Mouse (Mus musculus) gastrocnemius, postnatal 14 days (tissue): ENCODE measurements around the gene Sel1l. TPM values are rescaled to one million over a fixed set of nuclear protein-coding genes. Genes with fewer than 3 reads are reported as not detected.

Experiments used
- DNase-seq: peaks from one replicate; pipeline ENCODE4 v3.0.0; 2021; ENCODE audit warnings: mixed read lengths
- intact Hi-C: fragments of 180-260 bp; cut with DNase I; formaldehyde crosslinking; loops from one replicate; pipeline ENCODE4 v1.15.1; 2025; ENCODE audit warnings: low total_unique reads
- long read RNA-seq, 2 experiments: library from polyadenylated mRNA; stranded (forward); transcript quantifications; one replicate each; pipeline ENCODE4 v2.0.0; 2021
- total RNA-seq, 2 experiments: library from RNA; stranded (reverse); gene quantifications; 2 replicates each; pipeline ENCODE4 v1.2.3; 2021

Sel1l gene
- total RNA-seq = 10 to 100 TPM; 37.4 to 37.6 TPM
- long read RNA-seq, experiment 1, full-length matches to known transcripts = 20 of 24 reads
- long read RNA-seq, experiment 1, partial matches to known transcripts = 1 of 24 reads
- long read RNA-seq, experiment 1, other reads (novel, unspliced or antisense) = 3 of 24 reads
- long read RNA-seq, experiment 2, full-length matches to known transcripts = 28 of 36 reads
- long read RNA-seq, experiment 2, partial matches to known transcripts = 3 of 36 reads
- long read RNA-seq, experiment 2, other reads (novel, unspliced or antisense) = 5 of 36 reads

DNA sequence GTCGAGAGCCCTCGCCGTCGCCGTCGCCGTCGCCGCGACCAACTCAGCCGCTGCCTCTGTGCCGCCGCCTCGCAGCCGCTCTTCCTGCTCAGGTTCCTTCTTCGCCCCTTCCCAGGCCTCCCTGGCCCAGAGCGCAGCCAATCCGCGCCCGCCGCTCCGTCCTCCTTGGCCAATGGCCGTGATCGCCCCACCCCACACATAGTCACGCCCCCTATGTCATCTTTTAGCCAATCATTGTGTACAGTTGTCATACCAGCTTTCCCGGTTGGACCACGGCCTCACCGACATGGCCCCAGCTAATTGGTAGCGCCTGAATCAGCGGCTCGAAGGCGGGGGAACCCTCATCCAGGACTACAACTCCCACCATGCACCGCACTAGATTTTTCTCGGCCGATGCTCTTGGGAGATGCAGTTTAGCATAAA is at the start of gene Sel1l:
Gene Sel1l, minus strand, starts transcription at position 113 of the 423 bp plus-strand sequence.
- intact Hi-C loops = no loop called here
- DNase-seq = peak; percentile 97

DNA sequence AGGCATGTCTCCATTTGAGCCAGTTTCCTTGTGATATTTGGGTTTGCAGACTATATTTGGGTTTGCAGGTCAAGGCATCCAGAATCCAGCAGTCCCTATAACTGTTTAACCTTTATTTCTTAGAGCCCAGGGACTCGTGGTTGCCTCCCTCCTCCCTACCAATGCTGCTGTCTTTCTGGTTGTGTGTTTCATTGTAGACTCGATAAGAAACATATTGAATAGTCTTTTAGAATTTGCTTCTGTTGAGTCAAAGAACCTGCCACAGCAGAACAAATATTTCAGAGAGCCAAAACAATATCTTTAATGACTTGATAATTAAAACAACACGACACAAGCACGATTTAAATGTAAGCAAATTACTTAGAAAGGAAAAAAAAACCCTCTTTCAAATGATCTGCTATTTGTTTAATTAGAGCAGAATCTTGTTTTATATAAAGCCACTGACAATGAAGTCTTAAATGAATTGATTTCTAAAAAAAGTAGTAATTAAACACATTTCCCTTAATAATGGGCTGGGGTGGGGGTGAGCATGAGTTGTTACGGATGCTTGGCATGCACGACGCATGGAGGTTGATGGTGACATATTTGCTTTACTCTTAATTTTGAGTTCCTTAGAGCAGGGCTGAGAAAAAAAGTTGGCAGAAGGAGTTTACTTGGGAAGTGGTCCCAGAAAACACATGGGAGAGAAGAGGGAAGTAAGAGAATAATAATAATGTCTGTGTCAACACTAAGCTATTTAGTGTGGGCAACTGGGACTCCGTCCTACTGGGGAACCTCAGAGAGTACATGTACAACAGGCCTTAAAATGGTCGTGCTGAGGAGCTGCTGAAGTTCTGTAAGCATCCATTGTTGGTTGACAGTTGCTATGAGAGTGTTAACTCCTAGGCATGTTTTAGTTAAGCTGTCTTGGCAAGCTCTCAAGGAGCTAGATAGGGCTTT is 43.9 kb upstream of the Sel1l start:
- intact Hi-C loops = no loop called here
- DNase-seq = no peak

DNA sequence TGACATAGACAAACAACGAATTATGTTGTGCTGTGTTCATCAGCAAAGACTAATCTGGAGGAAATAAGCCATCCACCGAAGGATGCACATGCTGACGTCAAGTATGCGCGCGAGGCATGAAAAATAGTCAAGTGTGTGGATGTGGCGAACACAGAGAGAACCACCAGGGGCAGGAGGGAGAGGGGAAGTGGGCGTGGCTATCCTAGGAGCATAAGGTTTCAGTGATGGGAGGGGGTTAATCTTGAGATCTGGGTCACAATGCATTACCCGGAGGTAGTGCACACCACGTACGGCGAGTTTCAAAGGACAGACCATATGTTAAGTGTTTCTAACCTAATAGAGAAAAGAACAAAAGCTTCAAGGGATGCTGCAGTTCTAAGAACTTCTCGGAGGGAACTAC is 31.5 kb upstream of the Sel1l start:
- intact Hi-C loops = no loop called here
- DNase-seq = no peak

DNA sequence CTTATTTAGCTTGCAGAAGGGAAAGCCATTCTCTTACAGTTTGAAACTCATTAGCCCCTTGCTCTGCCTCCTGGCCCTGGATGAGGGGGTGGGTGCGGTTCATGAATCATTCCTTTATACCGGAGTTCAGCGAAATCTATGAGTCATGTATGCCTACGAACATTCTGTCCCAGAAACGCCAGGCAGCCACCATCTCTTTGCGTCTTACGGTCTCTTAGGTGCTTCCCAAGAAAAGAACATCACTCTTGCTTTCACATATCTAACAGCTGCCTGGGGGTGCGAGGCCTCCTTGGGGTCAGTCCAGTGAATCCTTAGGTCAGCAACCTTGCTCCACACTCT is 29.9 kb upstream of the Sel1l start:
- intact Hi-C loops = no loop called here
- no peak for DNase-seq

DNA sequence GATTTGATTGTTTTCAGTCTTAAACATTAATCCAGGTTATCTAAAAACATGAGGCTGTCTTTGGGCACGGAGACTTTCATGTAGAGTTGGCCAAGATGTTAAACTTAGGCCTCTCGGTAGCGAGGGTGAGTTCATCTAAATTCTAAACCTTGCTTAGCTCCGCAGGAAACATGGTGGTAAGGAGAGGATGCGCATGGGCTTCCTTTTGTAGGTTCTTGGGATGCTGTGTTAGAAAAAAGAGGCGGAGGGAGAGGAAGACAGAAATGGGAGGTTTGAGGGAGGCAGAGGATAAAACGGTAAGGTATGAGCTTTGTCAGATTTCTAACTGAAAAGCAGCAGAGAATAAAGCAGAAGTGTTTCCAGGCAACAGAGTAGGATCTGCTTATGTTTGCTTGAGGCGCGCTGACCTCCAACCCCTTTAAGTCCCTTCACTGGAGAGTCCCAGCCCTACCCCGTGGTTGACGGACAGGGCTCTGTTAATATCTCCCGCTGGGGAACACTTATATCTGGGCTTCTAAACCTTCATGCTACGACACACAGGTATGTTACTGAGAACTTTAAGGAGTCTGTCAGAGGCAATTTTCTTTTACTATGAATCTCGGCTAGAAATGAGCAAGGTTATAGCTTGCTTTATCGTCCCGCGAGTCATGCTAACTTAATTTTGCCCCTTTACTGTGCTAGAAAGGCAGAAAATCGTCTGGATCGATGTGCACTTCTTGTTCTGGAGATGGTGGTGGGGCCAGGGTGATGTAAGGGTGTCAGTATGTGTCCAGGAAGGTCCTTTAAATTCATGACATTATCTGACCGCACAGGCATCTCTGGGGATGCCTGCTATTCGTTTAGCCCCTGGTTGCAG is 29.3 kb upstream of the Sel1l start:
- DNase-seq = no peak
- intact Hi-C loops = no loop called here

DNA sequence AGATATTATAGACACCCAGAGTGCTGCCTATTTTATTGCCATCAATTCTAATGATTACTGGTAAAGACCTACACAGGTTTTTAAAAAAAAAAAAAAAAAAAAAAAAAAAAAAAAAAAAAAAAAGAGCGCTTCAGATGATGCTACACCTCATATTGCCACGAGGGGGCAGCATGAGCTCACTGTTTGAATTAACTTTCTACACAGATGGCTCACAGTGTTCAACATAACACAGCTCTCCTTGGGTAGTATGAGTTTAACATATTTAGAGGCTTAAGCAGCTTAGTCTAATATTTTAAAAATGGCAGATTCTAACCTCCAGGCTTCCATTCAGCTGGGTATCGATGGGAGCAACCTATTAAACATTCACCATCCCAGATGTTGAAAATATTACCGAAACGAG is 28.7 kb upstream of the Sel1l start:
- intact Hi-C loops = no loop called here
- DNase-seq = peak; percentile 24

DNA sequence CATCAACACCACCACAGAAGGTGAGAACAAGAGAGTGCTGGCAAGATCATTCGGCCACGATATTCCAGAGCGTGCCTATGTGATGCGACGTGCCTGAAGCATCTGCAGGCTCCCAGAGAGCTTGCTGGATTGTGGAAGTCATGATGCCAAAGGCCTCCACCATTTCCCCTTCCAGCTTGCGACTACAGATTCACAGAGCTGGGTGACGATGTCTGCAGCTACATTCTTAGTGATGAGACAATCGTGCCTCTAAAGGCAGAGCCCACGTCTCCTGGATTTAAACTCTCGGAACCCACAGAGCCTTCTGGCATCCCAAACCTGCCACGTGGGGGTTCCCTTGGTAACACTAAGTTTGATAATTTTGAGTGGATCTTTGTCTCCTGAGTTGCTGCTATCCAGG is 21.7 kb upstream of the Sel1l start:
- DNase-seq = no peak
- intact Hi-C loops = no loop called here

DNA sequence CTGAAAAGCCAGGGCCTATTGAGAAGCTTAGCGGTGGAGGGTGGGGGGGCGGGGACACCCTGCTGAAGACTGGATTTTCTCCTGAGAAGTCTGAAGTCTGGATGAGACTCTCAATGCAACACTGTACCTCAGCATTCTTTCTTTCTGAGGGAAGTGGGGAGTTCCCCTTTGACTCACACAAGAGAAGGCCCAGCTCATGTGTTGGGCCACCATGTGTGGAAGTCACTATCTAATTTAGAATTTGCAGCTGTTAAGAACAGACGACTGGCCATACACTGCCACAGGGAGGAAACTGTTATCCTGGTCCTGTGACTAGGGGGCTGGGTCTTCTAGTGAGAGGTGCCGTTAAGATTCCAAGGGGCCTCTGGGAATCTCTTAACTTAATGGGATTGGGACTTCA is 20.4 kb upstream of the Sel1l start:
- intact Hi-C loops = no loop called here
- no peak for DNase-seq

DNA sequence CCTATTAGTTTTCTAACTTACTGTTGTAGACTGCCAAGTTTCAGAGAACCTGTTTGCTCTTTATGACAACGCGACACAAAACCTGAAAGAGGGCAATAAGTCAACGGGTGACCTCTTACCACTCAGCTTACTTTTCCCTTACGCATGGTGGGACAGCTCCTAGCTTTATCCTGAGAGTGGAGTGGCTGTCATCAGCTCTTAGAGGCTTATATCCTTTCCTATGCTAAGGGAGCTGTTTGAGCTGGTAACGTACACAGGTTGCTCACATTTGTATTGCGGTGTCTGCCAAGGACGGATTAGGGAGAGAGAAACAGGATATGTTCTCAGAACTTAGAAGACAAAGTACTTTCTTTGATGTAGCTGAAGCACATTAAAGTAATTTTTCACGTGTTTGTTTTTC is 5.4 kb upstream of the Sel1l start:
- no peak for DNase-seq
- intact Hi-C loops = no loop called here

DNA sequence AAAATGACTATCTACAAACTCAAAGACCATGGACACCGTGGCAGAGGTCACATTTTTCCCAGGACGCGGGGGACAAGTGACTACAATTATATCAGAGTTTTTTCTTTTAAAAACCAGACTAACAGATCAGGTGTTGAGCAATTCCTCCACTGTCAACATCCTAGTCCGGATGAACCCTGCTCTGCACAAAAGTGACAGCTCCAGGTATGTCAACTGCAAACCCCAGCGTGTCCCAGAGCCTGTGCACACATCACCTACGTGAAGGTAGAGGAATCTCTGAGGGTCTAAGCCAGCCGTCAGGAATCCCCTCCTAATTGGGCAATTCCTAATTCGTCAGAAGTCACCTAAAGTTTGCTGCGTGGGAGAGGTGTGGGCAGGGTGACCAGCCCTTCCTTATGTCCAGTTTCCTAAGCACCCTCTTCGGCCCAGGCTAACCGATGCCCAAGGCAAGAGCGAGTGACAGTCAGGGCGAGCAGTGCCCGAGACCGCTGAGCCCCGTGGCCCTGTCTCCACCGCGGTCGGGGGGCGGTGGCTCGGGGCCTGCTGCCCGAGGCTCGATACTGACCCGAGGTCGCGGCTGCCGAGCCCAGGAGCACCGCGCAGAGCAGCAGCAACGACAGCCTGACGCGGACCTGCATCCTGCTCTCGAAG is 438 bp downstream of the Sel1l start:
- no peak for DNase-seq
- intact Hi-C loops = no loop called here

DNA sequence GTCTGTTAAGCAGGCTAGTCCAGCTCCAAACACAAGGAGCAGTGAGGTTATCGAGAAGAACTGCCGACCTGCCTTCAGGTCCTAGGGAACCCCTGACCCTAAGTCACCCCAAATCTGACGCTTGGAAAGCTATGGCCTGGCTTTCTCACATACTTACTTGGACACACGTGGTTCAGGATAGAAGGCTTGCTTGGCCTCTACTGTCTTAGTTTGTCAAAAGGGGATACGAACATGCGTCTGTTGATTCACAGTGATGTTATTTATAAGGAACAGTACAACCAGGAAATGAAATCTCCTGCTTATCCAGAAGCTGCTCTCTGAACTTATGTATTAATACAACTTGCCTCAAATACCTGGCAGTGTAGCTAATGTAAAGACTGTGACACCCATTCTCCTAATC is 2.9 kb downstream of the Sel1l start:
- DNase-seq = no peak
- intact Hi-C loops = no loop called here

DNA sequence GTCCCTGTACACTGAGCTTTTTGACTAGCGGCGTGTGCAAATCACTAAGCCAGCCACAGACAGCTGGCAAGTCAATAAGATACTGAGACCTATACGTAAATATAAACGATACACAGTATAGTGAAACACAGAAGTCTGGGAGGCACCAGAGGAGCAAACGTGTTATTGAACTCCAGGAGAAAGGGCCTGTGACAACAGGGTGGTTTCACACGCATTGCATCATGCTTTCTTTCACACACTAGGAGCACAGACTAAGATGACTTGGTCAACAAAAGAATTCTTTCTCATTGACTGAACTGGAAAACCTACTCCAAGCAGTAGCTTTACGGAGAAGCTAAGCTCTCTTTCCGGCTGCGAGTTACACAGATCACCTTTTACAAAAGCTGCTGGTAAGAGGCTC is 3.6 kb downstream of the Sel1l start:
- DNase-seq = no peak
- intact Hi-C loops = no loop called here

DNA sequence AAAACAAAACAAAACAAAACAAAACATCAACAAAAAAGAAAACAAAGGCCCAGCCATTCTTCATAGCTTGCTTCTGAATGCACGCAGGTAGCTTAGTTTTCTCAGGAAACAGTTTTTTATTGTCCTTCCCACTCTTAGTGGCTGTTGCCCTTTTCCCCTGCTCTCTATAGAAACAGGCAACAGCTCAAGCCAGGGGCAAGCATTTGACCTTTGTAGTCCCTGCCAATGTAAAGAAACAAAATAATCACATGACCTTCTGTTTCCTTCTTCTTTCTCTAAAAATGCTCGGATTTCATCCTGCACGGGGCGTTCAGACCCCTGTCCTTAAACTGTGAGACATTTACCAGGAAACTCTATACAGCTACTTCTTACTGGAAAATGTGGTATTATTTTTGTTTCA is 4.4 kb downstream of the Sel1l start:
- no peak for DNase-seq
- intact Hi-C loops = no loop called here

DNA sequence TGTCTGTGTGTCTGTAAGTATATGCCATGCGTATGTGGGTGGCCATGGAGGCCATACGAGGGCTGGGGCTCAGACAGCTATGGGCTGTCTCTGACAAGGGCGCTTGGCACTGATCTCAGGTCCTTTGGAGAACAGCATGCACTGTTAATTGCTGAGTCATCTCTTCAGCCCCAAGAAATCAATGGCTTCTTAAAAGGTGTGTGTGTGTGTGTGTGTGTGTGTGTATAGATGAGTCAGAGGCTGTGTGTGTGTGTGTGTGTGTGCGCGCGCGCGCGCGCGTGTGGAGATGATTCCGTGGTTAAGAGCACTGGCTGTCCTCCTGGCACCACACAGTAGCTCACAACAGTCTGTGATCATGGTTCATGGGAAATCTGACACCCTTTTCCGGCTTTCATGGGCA is 5.1 kb downstream of the Sel1l start:
- intact Hi-C loops = no loop called here
- DNase-seq = no peak

DNA sequence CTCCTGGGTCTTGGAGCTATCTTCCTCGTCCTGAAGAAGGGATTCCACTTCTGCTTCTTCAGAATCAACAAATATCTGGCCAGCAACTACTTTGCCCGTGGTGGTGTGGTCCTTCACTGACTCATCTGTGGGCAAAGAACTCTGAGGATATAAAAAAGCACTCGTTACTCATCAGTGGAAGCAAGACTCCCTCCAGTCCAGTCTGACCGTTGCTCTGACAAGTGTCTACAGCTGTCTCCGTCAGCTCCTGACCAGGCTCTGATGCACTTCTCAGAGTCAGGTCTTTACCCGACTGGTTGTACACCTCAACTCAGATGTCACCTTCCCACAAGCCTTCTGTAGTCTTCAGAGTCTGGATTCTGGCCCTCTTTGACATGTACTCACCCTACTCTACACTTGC is 7.2 kb downstream of the Sel1l start:
- DNase-seq = no peak
- intact Hi-C loops = no loop called here

DNA sequence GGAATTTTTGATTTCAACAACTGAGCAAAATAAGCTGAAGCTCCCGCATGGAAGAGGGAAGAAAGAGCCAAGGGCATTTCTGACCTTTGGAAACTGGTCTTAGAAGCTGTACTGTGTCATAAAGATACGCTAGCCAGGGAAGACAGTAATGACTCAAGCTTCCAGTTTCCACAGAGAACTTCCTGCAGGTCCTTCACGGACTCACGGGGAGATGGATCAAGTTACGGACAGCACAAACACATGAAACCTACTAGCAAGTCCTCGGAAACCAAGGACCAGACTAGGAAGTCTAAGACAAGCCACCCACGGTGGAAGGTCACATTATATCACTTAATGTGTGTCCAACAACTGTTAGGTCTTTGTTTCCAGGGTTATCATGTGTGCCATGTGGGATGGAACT is 10.7 kb downstream of the Sel1l start:
- no peak for DNase-seq
- intact Hi-C loops = no loop called here

DNA sequence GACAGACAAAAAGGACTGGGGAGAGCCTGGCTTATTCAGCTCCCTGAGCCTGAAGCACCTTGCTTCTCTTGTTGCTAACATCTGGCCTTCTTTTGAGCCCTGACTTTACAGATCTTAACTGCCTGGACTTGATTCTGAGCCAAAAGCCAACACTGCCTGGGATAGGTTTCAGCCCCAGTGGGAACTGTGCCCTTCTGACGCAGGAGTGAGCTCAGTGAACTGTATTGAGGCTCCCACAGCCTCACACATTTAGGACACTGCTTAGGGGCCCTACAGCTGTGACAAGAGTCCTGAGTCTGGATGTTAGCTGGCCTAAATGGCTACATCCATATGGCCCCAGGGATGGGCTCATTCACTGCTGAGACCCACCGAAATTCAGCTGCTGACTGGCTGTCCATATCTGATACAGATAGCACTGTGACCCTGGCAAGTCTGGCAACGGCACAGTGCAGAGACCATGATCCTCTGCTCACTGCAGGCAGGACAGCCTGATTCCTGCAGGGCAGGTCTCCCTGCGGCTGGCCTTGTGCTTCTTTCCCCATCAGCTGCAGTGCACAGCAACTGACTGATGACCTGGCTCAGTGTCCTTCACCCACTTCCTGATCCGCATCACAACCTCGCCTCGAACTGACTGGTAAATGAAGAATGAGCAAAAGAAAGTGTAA is 11.4 kb downstream of the Sel1l start:
- intact Hi-C loops = no loop called here
- no peak for DNase-seq

DNA sequence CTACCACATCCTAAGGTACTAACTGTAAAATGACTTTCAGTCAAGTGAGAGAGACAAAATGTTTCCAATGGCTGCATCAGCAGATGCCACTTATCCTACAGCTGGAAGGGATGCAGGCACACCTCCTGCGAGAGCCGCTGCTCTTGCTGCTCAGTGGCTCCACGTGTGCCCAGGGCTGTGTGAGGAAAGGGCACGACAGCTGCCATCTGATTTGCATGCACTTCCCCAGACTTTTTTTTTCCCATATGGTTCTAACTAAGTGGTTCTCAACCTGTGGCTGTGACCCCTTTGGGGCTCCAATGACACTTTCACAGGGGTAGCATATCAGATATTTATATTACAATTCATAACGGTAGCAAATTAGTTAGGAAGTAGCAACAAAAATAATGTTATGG is 15.0 kb downstream of the Sel1l start:
- intact Hi-C loops = no loop called here
- DNase-seq = no peak

DNA sequence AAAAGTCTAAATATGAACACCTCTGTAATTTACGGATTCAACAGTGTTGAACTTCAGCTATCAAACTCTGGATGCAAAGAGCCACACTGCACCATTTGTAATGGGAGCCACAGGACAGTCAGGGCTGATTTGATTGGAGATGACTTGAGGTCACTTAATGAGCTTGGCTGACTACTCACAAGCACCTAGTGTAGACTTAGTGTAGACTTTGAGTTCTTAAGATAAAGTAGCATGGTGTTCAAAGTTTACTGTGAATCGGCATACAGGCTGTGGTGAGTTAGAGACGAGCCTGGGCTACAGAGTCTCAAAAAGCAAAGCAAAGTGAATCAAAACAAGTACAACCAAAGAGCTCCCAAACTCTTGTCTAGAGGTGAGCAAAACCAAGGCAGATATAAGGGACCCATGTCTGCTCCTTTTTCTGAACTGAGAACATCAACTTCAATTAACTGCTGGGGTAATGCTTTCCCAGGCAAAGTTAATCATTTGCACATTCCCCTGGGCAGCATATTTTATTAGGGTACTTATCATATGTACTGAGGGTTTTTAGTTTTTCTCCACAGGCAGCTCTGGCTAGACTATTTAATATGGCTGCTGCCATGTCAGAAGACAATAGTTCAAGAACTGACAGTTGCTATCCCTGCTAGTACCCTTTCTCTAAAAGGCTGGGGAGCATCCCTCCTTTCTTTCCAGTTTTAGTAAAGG is 15.6 kb downstream of the Sel1l start:
- intact Hi-C loops = no loop called here
- no peak for DNase-seq
